Mouse (Mus musculus): Measurements from ENCODE around the gene Orai1. TPM values are rescaled to one million over a fixed set of nuclear protein-coding genes. Genes with fewer than 3 reads are reported as not detected.
A peak's percentile ranks its signal among the peaks of the same experiment; 100 is the strongest.
"Not testable (repeated sequence)": the region's sequence is repeated elsewhere in the genome, so short reads cannot be mapped to it uniquely, and the experiment has no call there.

Gene Orai1
- polyA plus RNA-seq, 1 experiment from 2014 or later = 17.5 TPM

DNA sequence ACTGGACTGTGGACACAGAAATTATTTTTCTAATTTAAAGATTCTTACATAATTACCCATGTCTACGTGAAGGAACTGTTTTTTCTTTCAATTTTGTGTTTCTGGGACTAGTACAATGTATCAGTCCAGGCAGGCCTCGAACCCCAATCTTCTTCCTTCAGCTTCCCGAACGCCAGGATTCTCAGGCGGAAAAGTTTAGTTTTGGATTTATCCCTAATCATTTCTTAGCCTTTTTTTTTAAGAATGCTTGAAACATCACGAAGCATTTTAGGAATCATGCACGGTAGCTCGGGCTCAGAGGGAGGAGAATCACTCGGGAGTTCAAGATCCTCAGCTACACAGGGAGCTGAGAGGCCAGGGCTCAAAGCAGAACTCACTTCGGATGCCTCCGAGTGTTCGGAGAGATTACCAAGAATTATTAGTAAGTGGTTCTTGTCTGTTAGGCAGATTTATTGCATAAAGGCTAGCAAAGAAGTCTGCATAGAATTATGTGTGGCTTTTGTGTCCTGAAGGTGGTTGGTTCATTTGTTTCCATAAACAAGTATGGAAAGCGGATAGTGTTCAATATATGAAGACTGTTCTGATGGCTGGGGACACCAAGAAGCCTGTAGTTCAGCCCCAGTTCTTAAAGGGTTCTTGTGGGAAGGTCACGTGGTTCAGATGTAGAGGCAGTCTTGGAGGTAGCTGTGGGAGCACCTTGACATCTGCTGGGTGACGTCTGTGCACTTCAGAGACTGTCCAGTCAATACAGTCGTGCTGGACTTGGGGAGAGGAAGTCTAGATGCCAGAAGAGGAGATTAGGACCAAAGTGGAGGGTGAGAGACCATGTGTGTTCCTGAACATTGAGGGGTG is 43.6 kb downstream of the Orai1 start:
- Histone ChIP-seq H3K9ac (peak overlapping the region; percentile 47), H3K36me3 (no peaks in the 10 kb centered on the region), H3K4me2 (peak overlapping the region; percentile 53), H3K27me3 (no peaks in the 10 kb centered on the region), H3K4me3 (replicated peaks) (peak overlapping the region; percentile 48), H3K9me3 (replicated peaks) (no peaks in the 10 kb centered on the region), H3K27ac (peak overlapping the region; percentile 78), H3K4me1 (peaks cover 18% of the 10 kb centered on the region)
- WGBS = 43% methylated on average over 16 of the region's 16 CpGs
- no peak for ATAC-seq (replicated peaks; ENCODE audit: low FRiP score)

DNA sequence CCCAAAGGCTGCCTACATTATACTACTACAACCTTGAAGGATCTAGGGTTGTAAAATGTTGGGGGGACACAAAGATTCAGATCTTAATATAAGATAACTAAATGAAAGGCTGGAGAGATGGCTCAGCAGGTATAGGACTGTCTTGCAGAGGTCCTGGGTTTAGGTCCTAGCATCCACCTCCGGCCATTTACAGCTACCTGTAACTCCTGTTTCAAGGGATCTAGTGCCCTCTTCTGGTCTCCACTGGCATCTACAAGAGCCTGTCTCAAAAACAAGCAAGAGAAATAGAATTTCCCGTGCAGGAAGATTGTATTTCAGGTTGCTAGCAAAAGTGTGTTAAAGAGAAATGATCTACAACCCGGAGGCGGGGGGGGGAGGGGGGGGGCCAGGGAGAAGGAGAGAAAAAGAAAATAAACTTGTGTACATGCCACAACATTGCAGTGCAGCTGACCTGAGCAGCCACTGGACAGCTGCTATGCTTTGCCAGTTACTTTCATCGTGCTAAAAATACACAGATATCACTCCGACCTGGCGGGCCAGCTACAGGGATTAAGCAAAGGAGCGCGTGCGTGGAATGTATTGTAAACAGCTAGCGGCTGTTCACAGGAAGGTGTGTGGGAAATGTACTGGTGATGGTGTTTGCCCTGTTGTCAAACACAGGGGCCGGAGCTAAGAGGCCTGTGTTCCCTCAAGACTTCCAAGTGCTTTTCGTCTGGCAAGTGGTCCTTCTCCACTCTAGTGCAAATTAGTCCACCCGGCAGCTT is 45.1 kb downstream of the Orai1 start:
- WGBS = 16% methylated on average over 14 of the region's 14 CpGs
- Histone ChIP-seq H3K36me3 (no peaks in the 10 kb centered on the region), H3K4me1 (peaks cover 20% of the 10 kb centered on the region), H3K27ac (no peak overlapping the region), H3K9me3 (replicated peaks) (no peaks in the 10 kb centered on the region), H3K27me3 (no peaks in the 10 kb centered on the region), H3K4me3 (replicated peaks) (no peak overlapping the region), H3K4me2 (peak overlapping the region; percentile 17; the same call in 1 of the 2 replicates), H3K9ac (no peak overlapping the region)
- ATAC-seq (replicated peaks; ENCODE audit: low FRiP score) = no peak

DNA sequence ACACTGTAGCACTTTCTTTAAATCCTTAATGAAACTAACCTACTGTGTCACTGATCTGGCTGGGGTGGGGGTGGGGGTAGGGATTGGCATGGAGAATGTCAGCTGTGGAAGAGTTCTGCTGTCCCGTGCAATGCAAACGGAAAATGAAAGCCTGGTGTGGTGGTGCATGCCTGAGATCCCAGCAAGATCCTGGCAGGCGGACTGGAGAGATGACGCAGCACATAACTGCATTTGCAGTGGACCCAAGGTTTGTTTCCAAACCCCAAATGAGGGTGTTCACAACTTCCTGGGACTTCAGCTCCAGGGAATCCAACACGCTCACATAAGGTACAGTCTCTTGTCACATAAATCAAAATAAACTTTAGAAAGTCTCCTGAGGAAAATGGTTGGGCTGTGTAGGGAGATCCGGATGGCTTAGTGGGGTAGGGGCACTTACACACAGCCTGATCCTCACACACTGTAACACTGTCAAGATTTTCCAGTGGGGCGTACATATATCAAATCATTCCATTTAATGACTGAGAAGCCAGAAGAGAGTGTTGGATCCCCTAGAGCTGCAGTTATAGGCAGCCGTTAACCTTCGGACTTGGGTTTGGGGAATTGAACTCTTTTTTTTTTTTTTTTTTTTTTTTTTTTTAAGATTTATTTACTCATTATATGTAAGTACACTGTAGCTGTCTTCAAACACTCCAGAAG is 46.0 kb downstream of the Orai1 start:
- no peak for ATAC-seq (replicated peaks; ENCODE audit: low FRiP score)
- Histone ChIP-seq H3K4me1 (peaks cover 20% of the 10 kb centered on the region), H3K4me2 (no peak overlapping the region), H3K9me3 (replicated peaks) (no peaks in the 10 kb centered on the region), H3K4me3 (replicated peaks) (no peak overlapping the region), H3K27me3 (no peaks in the 10 kb centered on the region), H3K36me3 (no peaks in the 10 kb centered on the region), H3K9ac (no peak overlapping the region), H3K27ac (no peak overlapping the region)
- 62% methylated on average over 9 of the region's 9 CpGs for WGBS

DNA sequence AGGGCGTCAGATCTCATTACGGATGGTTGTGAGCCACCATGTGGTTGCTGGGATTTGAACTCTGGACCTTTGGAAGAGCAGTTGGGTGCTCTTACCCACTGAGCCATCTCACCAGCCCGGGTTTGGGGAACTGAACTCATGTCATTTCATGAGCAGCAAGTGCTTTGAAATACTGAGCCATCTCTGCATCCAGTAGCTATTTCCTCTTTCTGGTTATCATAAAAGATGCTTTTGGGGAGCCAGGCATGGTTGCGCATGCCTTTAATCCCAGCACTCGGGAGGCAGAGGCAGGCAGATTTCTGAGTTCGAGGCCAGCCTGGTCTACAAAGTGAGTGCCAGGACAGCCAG is 46.5 kb downstream of the Orai1 start:
- WGBS = 88% methylated on average over 6 of the region's 6 CpGs
- not testable (repeated sequence) for ATAC-seq (replicated peaks; ENCODE audit: low FRiP score)

DNA sequence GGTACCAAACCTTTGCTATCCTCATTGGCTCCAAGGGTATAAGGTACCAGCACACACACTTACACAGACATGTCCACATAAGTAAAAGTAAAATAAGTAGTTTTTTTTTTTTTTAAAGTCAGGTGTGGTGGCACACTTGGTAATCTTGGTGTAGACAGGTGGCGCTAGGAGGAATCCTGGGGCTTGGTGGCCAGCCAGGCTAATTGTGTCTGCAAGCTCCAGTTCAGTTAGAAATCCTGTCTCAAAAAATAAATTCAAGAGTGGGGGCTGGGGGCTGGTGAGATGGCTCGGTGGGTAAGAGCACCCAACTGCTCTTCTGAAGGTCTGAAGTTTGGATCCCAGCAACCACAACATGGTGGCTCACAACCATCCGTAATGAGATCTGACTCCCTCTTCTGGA is 48.3 kb downstream of the Orai1 start:
- no peak for ATAC-seq (replicated peaks; ENCODE audit: low FRiP score)
- Histone ChIP-seq H3K9ac (no peak overlapping the region), H3K27ac (no peak overlapping the region), H3K4me2 (no peak overlapping the region), H3K4me3 (replicated peaks) (no peak overlapping the region), H3K9me3 (replicated peaks) (no peaks in the 10 kb centered on the region), H3K36me3 (no peaks in the 10 kb centered on the region), H3K4me1 (peaks cover 22% of the 10 kb centered on the region), H3K27me3 (no peaks in the 10 kb centered on the region)
- WGBS = 88% methylated on average over 3 of the region's 3 CpGs

More for the DNA sequence above, 46.5 kb downstream of the Orai1 start:
- not testable (repeated sequence) for H3K36me3 ChIP-seq; H3K27ac ChIP-seq; H3K9me3 ChIP-seq (replicated peaks); H3K9ac ChIP-seq; H3K4me3 ChIP-seq (replicated peaks); H3K4me2 ChIP-seq; H3K27me3 ChIP-seq
- peaks cover 20% of the 10 kb centered on the region for H3K4me1 ChIP-seq

DNA sequence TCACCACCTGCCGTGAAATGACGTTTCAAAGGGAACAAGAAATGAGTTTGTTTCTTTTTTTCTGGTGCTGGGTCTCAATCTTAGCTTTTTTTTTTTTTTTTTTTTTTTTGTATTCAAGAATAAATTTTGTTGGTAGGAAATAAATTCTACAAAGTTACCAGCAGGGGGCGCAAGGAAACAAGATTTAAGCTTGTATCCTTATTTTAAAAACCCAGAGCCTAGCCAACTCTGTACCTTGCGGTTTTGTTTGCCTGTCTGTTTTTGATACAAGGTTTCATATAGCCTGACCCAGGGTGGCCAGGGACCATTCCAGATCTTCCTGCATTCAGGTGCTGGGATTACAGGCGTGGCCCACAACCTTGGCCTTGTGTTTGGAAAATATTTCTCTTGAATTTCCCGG is 49.3 kb downstream of the Orai1 start:
- Histone ChIP-seq H3K27me3 (no peaks in the 10 kb centered on the region), H3K9ac (no peak overlapping the region), H3K36me3 (no peaks in the 10 kb centered on the region), H3K27ac (no peak overlapping the region), H3K9me3 (replicated peaks) (no peaks in the 10 kb centered on the region), H3K4me3 (replicated peaks) (no peak overlapping the region), H3K4me1 (peaks cover 16% of the 10 kb centered on the region), H3K4me2 (no peak overlapping the region)
- 30% methylated on average over 6 of the region's 6 CpGs for WGBS
- no peak for ATAC-seq (replicated peaks; ENCODE audit: low FRiP score)

DNA sequence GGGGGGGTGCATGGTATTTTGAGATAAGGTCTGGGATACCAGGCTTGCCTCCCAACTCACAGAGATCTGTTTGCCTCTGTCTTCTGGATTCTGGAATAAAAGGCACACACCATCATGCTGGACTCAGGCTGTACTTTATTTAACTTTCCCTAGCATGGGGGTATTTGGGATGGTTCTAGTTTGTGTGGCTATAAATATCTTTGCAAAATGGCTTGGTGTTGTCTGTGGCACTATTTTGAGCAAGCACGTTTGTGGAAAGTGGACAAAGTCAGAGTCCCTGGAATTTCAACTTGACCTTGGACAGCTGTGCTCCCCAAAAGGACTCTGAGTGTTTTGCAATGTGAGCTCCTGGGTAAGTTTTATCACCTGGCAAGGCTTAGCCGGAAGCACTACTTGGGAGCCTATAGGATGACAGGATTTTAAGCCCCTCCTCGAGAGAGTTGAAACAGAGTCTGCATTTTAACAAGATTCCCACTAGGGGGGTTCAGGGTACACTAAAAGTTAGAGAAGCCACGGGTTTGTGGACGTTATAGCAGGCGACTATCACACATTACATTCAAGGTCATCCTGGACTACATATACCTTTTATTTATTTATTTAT is 52.6 kb downstream of the Orai1 start:
- Histone ChIP-seq H3K4me3 (replicated peaks) (no peak overlapping the region), H3K4me1 (peaks cover 6% of the 10 kb centered on the region; the same call in 1 of the 2 replicates), H3K9ac (no peak overlapping the region), H3K9me3 (replicated peaks) (no peaks in the 10 kb centered on the region), H3K4me2 (0 out of 2 replicates have a peak overlapping the region, but pooled peaks have one; percentile 29), H3K36me3 (no peaks in the 10 kb centered on the region), H3K27me3 (no peaks in the 10 kb centered on the region), H3K27ac (no peak overlapping the region)
- peak; percentile 60; the same call in 1 of the 2 replicates for ATAC-seq (replicated peaks; ENCODE audit: low FRiP score)
- WGBS = 13% methylated on average over 6 of the region's 6 CpGs

DNA sequence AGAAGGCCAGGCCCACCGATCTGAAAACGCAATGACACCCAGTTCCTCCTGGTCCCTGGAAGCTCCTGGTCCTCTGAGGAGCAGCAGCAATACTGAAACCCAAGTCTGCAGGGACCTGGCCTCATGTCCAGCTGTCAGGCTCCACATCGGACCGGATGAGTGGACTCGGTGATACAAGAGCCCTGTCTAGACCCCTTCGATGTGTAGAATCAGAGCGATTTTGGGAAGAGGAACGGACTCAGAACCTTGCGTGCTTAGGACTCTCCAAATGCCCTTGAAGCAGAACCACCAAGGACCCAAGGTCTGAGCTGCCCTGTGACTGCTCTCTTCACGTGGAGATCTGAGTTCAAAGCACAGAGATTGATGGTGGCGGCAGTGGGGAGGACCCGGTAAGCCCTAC is 53.2 kb downstream of the Orai1 start, which contains the start of gene Tmem120b:
Tmem120b (plus strand) TSS at position 301 of the 400 bp plus-strand sequence.
- H3K4me2 ChIP-seq = 0 out of 2 replicates have a peak within 1 kb of the TSS, but pooled peaks have one; percentile 29
- no peak within 1 kb of the TSS for H3K4me3 ChIP-seq (replicated peaks)
- no peaks in the 10 kb centered on the region for H3K36me3 ChIP-seq
- no peaks in the 10 kb centered on the region for H3K9me3 ChIP-seq (replicated peaks)
- H3K4me1 ChIP-seq = peaks cover 6% of the 10 kb centered on the region; the same call in 1 of the 2 replicates
- WGBS = 87% methylated on average over 12 of the region's 12 CpGs
- H3K27ac ChIP-seq = no peak within 1 kb of the TSS
- H3K27me3 ChIP-seq = no peaks in the 10 kb centered on the region
- no peak for ATAC-seq (replicated peaks; ENCODE audit: low FRiP score)
- H3K9ac ChIP-seq = no peak within 1 kb of the TSS

DNA sequence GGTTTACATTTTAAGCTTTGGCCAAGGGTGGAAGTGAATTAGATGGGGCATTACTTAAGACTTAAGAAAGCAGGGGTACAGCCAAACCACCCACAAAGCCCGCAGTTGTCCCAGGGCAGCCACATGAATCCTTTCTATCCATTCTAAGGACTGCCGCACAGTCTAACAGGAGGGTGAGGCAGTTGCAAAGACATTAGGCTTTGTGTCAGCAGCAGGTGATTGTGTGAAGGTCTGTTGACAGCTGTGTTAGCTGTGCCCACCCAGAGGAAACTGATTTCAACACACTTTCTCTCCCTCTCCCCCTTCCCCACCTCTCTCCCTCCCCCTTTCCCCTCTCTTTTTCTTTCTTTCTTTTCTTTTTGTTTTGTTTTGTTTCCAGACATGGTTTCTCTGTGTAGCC is 53.8 kb downstream of the Orai1 start:
- WGBS = 95% methylated on average over 2 of the region's 2 CpGs
- Histone ChIP-seq H3K4me3 (replicated peaks) (no peak overlapping the region), H3K4me2 (no peak overlapping the region), H3K27me3 (no peaks in the 10 kb centered on the region), H3K9me3 (replicated peaks) (no peaks in the 10 kb centered on the region), H3K27ac (no peak overlapping the region), H3K4me1 (peaks cover 6% of the 10 kb centered on the region; the same call in 1 of the 2 replicates), H3K36me3 (no peaks in the 10 kb centered on the region), H3K9ac (no peak overlapping the region)
- ATAC-seq (replicated peaks; ENCODE audit: low FRiP score) = no peak

DNA sequence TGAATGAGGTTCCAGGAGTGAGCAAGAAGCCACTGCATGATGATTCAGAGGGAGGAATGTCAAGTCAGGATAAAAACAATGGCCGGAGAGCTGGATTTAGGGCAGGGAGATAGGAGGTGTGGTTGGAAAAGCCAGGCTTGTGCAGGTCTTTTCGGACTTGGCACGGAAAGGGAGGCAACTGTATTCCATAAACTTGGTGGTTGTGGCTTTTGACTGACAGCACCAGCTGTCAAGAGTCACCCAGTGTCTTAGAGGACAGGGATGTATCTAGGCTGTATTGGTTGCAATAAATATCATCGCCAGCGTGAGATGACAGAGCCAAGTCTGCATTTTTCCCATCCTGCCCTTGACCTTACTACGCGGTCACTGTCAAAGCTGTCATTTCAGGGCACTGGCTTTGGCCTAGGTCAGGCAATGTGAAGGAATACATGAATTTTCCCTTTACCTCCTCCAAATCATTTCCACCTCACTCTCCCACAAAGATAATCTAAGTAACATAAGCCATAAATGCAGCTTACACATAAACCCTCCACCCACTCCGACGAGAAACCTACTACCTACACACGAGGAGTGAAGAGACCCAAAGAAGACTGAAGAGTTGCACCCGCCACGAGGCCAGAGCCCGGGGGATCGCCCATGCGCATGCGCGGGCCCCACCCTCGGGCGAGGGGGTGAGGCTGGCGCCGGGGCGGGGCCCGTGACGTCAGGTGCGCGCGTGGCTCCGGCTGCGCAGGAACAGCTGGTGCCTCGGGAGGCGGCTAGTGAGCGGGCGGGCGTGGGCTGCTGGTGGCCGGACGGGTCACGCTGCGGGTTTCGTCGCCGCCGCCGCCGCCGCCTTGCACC is 60.9 kb downstream of the Orai1 start:
- H3K9ac ChIP-seq = peak overlapping the region; percentile 63
- peak overlapping the region; percentile 92 for H3K4me2 ChIP-seq
- peak overlapping the region; percentile 82 for H3K27ac ChIP-seq
- WGBS = 6% methylated on average over 45 of the region's 45 CpGs
- ATAC-seq (replicated peaks; ENCODE audit: low FRiP score) = peak; percentile 92
- no peaks in the 10 kb centered on the region for H3K36me3 ChIP-seq
- H3K4me1 ChIP-seq = peaks cover 37% of the 10 kb centered on the region
- no peaks in the 10 kb centered on the region for H3K9me3 ChIP-seq (replicated peaks)
- peak overlapping the region; percentile 73 for H3K4me3 ChIP-seq (replicated peaks)
- H3K27me3 ChIP-seq = no peaks in the 10 kb centered on the region

Measured in kidney, embryonic 15.5 days (tissue).